Mouse (Mus musculus) neural tube, embryonic 12.5 days (tissue): Measurements from ENCODE around the gene Icmt. TPM values are rescaled to one million over a fixed set of nuclear protein-coding genes. Genes with fewer than 3 reads are reported as not detected.

Source experiments
- ATAC-seq: fragments of 200-750 bp; cut with Nextera tagmentation; 2 replicates; pipeline ENCODE4 v1.8.0; 2017; ENCODE audit warnings: low read depth, mild to moderate bottlenecking, moderate TSS enrichment, moderate library complexity; ENCODE audit not compliant: low FRiP score
- H3K27ac ChIP-seq: fragments of 300-500 bp; sonication (generic); 2 replicates; pipeline ENCODE4 v1.5.1; 2016
- H3K27me3 ChIP-seq: fragments of 300-500 bp; sonication (generic); replicated peaks from 2 replicates; pipeline ENCODE4 v1.6.1; 2016; ENCODE audit warnings: mild to moderate bottlenecking
- H3K36me3 ChIP-seq: fragments of 300-500 bp; sonication (generic); 2 replicates; pipeline ENCODE4 v1.6.1; 2016; ENCODE audit warnings: mild to moderate bottlenecking
- H3K4me1 ChIP-seq: fragments of 300-500 bp; sonication (generic); 2 replicates; pipeline ENCODE4 v1.6.1; 2016
- H3K4me2 ChIP-seq: fragments of 300-500 bp; sonication (generic); replicated peaks from 2 replicates; pipeline ENCODE4 v1.6.1; 2016; ENCODE audit warnings: mild to moderate bottlenecking
- H3K4me3 ChIP-seq: fragments of 300-500 bp; sonication (generic); 2 replicates; pipeline ENCODE4 v1.5.1; 2016
- H3K9ac ChIP-seq: fragments of 300-500 bp; sonication (generic); 2 replicates; pipeline ENCODE4 v1.6.1; 2016; ENCODE audit warnings: mild to moderate bottlenecking
- H3K9me3 ChIP-seq: fragments of 300-500 bp; sonication (generic); 2 replicates; pipeline ENCODE4 v1.6.1; 2016; ENCODE audit warnings: mild to moderate bottlenecking
- WGBS: fragments of 180-500 bp; shearing (Covaris S2); methylation state at CpG from one replicate; pipeline ENCODE4 v1.1.7; 2016; 5-methylcytosine and 5-hydroxymethylcytosine counted together
- polyA plus RNA-seq: library from polyadenylated mRNA; unstranded; fragments of >200 nt; fragmentation: Nextera tagmentation; extraction: Ambion mirVana; gene quantifications from 2 replicates; pipeline ENCODE4 v1.2.1, GENCODE M21; 2016

The Icmt gene
- polyA plus RNA-seq, 1 experiment from 2014 or later = 23.0 TPM

DNA sequence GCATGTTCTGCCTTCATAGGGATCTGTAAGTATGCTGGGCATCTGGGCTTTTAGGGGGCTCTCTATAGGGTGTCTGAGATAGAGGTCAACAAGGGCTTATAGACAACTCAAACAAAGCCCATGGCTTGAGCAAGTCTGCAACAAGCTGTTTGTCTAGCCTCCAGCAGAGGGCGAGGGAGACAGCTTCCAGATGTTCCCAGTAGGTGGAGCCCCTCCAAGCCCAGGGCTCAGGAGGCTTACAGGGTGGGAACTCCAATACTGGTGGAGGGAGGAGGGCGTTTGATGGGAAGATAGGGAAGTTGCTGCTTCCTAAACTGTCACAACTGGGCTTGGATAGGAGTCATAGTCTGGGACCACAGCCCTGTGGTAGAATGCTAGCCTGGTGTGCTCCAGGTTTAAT, 35.9 kb downstream of the Icmt start:
- peaks cover 11% of the 10 kb centered on the region; the same call in 1 of the 2 replicates for H3K27me3 ChIP-seq
- no peak overlapping the region for H3K27ac ChIP-seq
- H3K9ac ChIP-seq = no peak overlapping the region
- no peaks in the 10 kb centered on the region for H3K9me3 ChIP-seq
- H3K4me1 ChIP-seq = no peaks in the 10 kb centered on the region
- WGBS = 49% methylated on average over 2 of the region's 2 CpGs
- H3K4me3 ChIP-seq = no peak overlapping the region
- H3K4me2 ChIP-seq = no peak overlapping the region
- ATAC-seq = peak; percentile 42; the same call in 1 of the 2 replicates
- peaks cover 71% of the 10 kb centered on the region for H3K36me3 ChIP-seq

DNA sequence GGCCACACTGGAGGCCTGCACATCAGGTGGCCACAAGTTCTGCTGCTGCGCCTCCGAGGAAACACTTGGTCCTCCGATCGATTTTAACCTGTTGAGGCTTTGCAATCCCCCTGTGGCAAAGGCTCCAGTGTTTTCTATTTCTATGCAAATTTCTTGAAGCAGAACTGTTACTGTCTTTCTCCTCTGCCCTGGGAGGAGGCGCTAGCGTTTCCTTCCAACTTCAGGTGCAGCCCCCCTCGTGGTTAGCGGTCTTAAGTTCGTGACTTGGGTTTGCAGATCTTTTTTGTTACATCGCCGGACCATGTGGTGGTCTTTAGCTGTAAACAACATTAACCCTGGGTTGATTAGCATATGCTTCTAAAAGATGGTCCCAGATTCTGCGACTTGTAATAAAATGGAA, 36.6 kb downstream of the Icmt start:
- Histone ChIP-seq H3K4me1 (no peaks in the 10 kb centered on the region), H3K9me3 (no peaks in the 10 kb centered on the region), H3K4me2 (no peak overlapping the region), H3K27ac (no peak overlapping the region), H3K36me3 (peaks cover 68% of the 10 kb centered on the region), H3K9ac (no peak overlapping the region), H3K27me3 (peaks cover 17% of the 10 kb centered on the region), H3K4me3 (no peak overlapping the region)
- WGBS = 95% methylated on average over 12 of the region's 12 CpGs
- no peak for ATAC-seq

DNA sequence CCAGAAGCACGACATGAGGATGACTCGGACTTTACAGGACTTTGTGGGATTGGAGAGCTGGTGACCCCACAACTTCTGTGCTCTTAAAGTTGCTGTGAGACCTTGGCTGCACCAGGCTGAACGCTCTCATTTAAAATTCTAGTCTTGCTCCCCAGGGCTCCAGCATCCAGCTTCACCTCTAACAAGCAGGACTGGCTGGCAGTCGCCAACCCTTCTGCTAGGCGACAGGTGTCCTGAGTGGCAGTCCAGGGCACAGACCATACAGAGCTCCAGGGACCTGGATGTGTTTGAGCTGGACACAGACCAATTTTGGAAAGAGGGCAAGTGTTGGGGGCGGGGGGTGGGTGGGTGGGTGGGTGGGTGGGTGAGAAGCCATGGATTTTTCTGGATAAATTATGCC, 40.7 kb downstream of the Icmt start:
- Histone ChIP-seq H3K27me3 (peaks cover 51% of the 10 kb centered on the region), H3K27ac (no peak overlapping the region), H3K9me3 (no peaks in the 10 kb centered on the region), H3K4me3 (no peak overlapping the region), H3K4me2 (peak overlapping the region; percentile 99), H3K36me3 (peaks cover 26% of the 10 kb centered on the region), H3K4me1 (peaks cover 14% of the 10 kb centered on the region), H3K9ac (no peak overlapping the region)
- no peak for ATAC-seq
- WGBS = 27% methylated on average over 6 of the region's 6 CpGs

DNA sequence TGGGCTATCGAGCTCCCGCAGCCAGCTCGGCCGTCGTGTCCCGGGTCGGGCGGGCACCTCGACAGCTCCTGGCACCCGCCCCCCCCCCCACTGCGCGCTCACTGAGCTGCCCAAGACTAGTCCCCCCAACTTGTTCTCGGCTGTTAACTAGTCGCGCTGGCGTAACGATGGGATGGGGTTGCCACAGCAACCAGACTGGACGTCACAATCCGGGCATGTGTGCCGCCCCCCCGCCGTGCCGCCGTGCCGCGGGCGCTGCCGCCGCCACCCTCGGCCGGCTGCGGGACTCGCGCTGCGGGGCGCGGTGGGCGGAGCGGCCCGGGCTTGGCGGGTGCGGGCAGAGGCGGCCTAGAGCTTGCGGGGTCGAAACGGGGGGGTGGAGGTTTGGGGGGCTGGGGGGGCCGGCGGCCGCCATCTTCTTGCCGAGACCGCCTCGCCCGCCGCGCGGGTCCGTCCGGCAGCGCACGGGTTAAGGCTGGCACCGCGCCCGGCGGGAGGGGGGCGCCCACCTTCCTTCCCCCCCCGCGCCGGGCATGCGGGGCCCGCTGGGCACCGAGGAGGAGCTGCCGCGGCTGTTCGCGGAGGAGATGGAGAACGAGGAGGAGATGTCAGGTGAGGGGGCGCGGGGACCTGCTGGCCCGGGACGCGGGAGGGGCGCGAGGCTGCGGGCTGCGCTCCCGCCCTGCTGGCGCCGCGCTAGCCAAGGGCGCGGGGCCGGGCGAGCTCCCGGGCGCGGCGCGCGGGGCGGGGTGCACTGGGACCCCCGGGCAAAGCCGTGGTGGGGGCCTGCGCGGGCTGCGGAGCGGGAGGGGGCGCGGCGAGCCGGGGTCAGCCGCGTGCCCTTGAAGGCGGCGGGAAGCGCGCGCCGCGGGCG, 41.6 kb downstream of the Icmt start, which contains the start of gene Chd5:
TSS of gene Chd5 (plus strand) at position 233 of the 874 bp plus-strand sequence.
- no peaks in the 10 kb centered on the region for H3K9me3 ChIP-seq
- ATAC-seq = peak; percentile 22; the same call in 1 of the 2 replicates
- H3K4me2 ChIP-seq = peak within 1 kb of the TSS; percentile 99
- H3K9ac ChIP-seq = peak within 1 kb of the TSS; percentile 73
- peak within 1 kb of the TSS; percentile 64 for H3K4me3 ChIP-seq
- peaks cover 51% of the 10 kb centered on the region for H3K27me3 ChIP-seq
- under 1% methylated on average over 98 of the region's 120 CpGs for WGBS
- H3K27ac ChIP-seq = no peak within 1 kb of the TSS; the same call in 1 of the 2 replicates
- H3K36me3 ChIP-seq = peaks cover 17% of the 10 kb centered on the region
- H3K4me1 ChIP-seq = peaks cover 14% of the 10 kb centered on the region

DNA sequence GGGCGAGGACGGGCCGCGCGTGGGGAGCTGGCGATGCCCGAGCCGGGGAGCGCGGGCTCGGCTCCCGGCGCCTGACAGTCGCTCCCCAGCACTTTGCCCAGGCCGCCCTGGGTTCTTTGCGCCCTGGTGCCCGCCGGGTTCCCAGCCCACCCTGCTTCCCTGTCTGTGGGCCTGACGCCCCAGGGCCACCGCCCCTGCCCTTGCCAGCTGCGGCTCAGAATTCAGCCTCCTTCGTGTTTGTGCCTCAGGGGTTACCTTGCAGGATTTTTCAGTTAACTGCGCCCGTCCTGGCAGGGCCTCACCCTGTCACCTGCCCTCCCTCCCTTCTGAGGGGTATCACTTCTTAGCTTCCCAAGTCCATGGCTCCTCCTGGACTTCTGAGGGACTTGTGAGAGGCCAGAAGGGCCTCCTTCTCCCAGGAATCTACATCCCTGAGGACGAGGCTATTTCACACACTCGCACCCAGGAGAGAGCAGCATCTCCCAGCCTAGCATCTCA, 42.3 kb downstream of the Icmt start:
- Histone ChIP-seq H3K4me2 (peak overlapping the region; percentile 99), H3K4me1 (peaks cover 14% of the 10 kb centered on the region), H3K4me3 (peak overlapping the region; percentile 64), H3K9ac (peak overlapping the region; percentile 73), H3K27me3 (peaks cover 51% of the 10 kb centered on the region), H3K36me3 (peaks cover 10% of the 10 kb centered on the region), H3K27ac (no peak overlapping the region), H3K9me3 (no peaks in the 10 kb centered on the region)
- 2% methylated on average over 26 of the region's 26 CpGs for WGBS
- 0 out of 2 replicates have a peak, but pooled peaks have one; percentile 3 for ATAC-seq

DNA sequence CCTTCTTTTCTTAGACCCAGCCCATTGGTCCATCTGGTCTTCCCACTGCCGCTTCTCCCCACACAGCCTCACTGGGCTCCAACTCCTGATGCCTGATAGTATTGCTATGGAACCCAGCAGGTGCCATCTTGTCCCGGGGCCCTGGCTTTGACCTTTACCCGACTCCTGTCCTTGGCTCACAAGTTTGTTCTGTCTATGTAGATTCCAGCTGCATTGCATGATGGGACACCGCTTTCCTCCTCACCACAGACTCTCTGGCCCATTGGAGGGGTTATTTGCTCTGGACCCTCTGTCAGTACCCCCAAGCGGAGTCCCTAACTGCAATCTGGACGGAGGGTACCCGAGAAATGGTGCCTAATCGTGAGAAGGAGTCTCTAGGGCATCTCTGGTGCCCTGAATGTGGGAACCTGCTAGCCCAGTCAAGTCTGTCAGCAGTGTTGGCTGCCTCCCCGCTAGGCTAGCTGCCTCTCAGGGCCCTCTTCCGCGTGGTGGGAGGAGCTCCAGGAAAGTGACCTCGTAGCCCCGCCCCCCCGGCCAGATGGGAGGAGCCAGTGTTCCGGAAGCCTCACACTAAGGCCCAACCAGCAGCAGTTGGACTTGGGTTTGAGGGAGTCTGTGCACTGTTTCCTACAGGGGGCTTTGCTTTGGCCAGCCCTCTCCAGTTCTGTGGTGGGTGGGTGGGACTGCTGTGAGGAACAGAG, 43.7 kb downstream of the Icmt start:
- WGBS = 34% methylated on average over 15 of the region's 15 CpGs
- H3K4me1 ChIP-seq = peaks cover 14% of the 10 kb centered on the region
- no peak overlapping the region for H3K4me3 ChIP-seq
- no peaks in the 10 kb centered on the region for H3K36me3 ChIP-seq
- no peak overlapping the region for H3K9ac ChIP-seq
- no peak for ATAC-seq
- H3K4me2 ChIP-seq = no peak overlapping the region
- no peak overlapping the region for H3K27ac ChIP-seq
- H3K27me3 ChIP-seq = peaks cover 54% of the 10 kb centered on the region
- H3K9me3 ChIP-seq = no peaks in the 10 kb centered on the region

DNA sequence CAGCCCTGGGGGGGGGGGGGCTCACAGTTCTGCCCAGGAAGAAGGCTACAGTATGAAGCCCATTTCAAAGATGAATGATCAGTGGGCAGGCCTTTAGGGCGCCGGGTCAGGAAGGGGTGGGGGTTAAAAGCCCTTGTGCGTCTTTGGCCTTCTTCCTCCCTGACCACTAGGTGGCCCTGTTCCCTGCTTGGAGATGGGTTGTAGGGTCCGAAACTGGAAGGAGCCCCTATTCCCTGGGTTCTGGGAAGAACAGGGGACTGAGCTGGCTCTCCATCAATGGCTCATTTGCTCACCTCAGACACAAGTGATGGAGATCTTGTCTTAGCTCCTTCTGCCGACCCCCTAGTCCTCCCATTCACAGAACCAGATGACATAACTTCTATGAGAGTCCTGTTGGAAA, 46.3 kb downstream of the Icmt start:
- no peaks in the 10 kb centered on the region for H3K36me3 ChIP-seq
- 24% methylated on average over 5 of the region's 5 CpGs for WGBS
- H3K9me3 ChIP-seq = no peaks in the 10 kb centered on the region
- H3K4me2 ChIP-seq = no peak overlapping the region
- ATAC-seq = no peak
- H3K4me1 ChIP-seq = peaks cover 14% of the 10 kb centered on the region
- H3K4me3 ChIP-seq = no peak overlapping the region
- no peak overlapping the region for H3K27ac ChIP-seq
- peaks cover 54% of the 10 kb centered on the region for H3K27me3 ChIP-seq
- no peak overlapping the region for H3K9ac ChIP-seq

DNA sequence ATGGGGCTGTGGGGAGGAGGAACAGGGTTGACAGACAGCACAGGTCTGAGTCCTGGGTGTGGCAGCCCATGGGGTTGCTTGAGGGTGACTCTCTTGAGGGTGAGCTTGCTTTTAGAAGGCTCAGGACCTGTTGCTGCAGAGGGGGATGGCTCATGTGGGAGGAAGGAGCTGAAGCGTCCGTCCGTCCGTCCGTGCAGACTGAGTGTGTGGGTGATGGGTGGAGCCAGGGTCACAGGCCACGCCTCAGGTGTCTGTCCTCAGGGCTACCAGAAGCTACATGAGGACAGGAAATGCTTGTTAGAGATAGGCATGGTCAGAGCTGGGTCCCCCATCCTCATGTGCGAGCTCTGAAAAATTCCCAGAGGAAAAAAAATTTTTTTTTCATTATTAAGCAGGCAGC, 47.6 kb downstream of the Icmt start:
- Histone ChIP-seq H3K9me3 (no peaks in the 10 kb centered on the region), H3K4me1 (peaks cover 10% of the 10 kb centered on the region), H3K4me3 (no peak overlapping the region), H3K36me3 (no peaks in the 10 kb centered on the region), H3K27me3 (peaks cover 50% of the 10 kb centered on the region), H3K4me2 (no peak overlapping the region), H3K27ac (no peak overlapping the region), H3K9ac (no peak overlapping the region)
- ATAC-seq = no peak
- 63% methylated on average over 7 of the region's 7 CpGs for WGBS

DNA sequence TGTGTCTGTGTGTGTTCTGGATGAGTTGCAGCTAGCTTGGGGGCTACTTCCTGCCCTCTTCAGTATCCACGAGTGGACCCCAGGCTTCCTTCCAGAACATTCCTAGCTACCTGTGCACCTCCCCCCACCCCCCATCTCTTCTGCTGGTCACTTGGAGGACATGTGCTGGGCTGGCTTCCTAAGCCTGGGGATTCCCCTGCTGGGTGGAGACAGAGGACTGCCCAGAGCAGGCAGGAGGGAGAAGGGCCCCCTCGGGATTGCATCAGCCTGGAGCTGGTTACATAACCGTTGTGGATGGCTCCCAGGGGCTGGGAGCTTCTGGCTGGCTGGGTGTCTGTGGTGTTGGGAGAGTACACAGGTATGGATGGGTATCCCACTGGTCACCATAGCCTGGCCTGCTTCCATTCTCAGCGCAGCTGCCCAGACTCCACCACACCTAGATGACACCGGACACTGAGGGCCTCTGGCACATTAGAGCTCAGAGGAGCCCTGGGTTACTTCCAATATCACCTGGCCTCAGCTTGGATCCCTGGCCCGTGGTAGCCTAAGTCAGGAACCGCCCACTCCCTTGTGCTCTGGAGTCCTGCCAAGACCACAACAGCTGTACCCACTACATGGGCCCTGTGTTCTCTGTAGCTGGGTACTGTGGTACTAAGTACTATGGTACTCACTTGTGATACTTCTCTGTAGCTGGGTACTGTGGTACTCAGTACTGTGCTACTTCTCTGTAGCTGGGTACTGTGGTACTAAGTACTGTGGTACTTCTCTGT, 48.3 kb downstream of the Icmt start:
- H3K36me3 ChIP-seq = no peaks in the 10 kb centered on the region
- WGBS = 59% methylated on average over 7 of the region's 7 CpGs
- H3K4me3 ChIP-seq = no peak overlapping the region
- ATAC-seq = no peak
- H3K27ac ChIP-seq = no peak overlapping the region
- H3K4me1 ChIP-seq = peaks cover 11% of the 10 kb centered on the region
- peaks cover 48% of the 10 kb centered on the region for H3K27me3 ChIP-seq
- no peaks in the 10 kb centered on the region for H3K9me3 ChIP-seq
- no peak overlapping the region for H3K9ac ChIP-seq
- no peak overlapping the region for H3K4me2 ChIP-seq

DNA sequence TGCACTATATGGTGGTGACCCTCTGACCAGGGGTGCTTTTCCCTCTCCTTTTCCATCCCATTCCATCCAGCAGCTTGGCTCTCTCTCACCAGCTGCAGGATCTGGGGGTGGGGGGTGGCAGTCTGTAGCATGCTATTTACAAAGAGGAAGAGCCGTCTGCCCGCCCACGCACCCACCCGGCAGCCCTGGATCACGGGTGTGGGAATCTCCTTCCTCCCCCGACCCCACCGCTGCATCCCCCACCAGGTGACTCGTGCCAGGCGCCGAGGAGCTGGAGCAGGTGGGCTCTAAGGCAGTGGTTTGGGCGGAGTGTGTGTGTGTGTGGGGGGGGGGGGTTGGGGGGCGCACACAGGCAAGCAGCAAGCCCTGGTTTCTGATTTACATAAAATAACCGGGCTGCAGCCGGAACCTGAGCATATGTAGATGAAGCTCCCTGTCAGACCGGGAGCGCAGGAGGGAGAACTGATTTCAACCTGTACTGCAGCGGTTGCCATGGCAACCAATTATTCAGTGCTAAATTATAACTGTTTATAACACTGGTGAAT, 52.9 kb downstream of the Icmt start:
- H3K4me3 ChIP-seq = 0 out of 2 replicates have a peak overlapping the region, but pooled peaks have one; percentile 16
- no peaks in the 10 kb centered on the region for H3K36me3 ChIP-seq
- H3K27ac ChIP-seq = peak overlapping the region; percentile 51; the same call in 1 of the 2 replicates
- peaks cover 47% of the 10 kb centered on the region for H3K27me3 ChIP-seq
- WGBS = 7% methylated on average over 16 of the region's 17 CpGs
- H3K9ac ChIP-seq = 0 out of 2 replicates have a peak overlapping the region, but pooled peaks have one; percentile 9
- 0 out of 2 replicates have a peak, but pooled peaks have one; percentile 23 for ATAC-seq
- no peaks in the 10 kb centered on the region for H3K9me3 ChIP-seq
- H3K4me2 ChIP-seq = peak overlapping the region; percentile 46
- peaks cover 23% of the 10 kb centered on the region for H3K4me1 ChIP-seq

DNA sequence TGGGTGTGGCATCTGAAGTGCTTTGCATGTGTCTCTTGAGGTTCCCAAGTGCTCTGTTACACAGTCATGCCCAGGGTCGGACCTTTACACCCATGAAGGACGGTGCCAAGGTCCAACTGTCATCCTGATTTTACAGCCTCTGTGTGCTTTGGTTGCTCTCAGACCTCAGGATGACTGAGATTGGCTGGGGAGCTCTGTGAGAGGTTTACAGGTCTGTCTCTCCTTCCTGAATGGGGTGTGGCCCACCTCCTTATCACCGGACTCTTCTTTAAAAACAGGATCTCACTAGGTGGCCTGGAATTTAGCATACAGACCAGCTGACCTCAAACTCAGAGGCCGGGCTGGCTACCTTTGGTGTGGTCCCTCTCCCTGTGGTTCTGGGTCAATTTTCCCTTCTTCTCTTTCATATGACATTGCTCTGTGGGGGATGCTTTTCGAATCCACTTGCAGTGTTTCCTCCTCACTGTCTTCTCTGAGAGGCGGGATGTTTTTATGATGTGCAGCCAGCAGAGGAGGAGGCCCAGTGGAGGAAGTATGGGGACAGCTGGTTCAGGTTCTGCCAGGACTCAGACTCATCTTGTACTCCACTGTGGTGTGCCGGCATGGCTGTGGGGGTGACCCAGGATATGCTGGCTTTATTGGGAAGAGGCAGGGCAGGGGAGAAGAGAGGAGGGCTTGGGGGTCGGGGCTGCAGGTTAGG, 53.8 kb downstream of the Icmt start:
- Histone ChIP-seq H3K36me3 (no peaks in the 10 kb centered on the region), H3K27me3 (peaks cover 43% of the 10 kb centered on the region), H3K4me3 (no peak overlapping the region), H3K27ac (no peak overlapping the region), H3K4me1 (peaks cover 23% of the 10 kb centered on the region), H3K9ac (no peak overlapping the region), H3K4me2 (no peak overlapping the region), H3K9me3 (no peaks in the 10 kb centered on the region)
- no peak for ATAC-seq
- WGBS = 22% methylated on average over 8 of the region's 8 CpGs
